Mouse (Mus musculus) fibroblast of lung, adult 2 months (primary cell): Measurements from ENCODE around the gene Tbc1d22a.
"Not testable (repeated sequence)": the region's sequence is repeated elsewhere in the genome, so short reads cannot be mapped to it uniquely, and the experiment has no call there.

Source experiments
- DNase-seq: peaks from one replicate; pipeline ENCODE4 v3.0.0-alpha.2; 2011; ENCODE audit warnings: low read depth

Gene Tbc1d22a

DNA sequence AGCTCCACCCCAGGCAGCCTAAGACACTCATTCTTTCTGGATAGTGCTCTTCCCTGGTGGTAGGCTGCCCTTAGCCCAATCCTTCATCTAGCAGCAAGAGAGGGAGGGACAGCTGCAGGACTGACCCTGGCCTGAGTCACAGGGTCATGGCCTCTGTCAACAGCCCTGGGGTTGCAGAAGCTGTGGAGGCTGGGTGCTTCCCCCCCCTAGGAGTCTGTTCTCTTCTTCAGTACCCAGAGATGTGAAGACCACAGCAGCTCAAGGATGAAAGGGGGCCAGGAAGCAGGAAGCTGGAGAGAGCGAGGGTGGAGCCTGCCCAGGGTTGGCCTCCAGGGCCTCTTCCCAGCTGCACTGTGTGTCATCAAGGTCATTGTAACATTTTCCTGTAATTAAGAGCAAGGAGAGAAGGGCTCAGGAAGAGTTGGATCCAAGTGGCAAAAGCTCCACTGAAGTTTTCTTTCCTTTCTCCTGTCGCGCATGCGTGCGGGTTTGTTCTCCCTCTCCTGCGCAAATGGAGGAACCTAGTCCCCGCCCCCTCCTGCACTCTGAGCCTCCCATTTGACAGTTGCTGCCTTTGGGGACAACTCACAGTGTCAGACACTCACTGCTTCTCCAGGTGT is 10.2 kb upstream of the Tbc1d22a start:
- no peak for DNase-seq

DNA sequence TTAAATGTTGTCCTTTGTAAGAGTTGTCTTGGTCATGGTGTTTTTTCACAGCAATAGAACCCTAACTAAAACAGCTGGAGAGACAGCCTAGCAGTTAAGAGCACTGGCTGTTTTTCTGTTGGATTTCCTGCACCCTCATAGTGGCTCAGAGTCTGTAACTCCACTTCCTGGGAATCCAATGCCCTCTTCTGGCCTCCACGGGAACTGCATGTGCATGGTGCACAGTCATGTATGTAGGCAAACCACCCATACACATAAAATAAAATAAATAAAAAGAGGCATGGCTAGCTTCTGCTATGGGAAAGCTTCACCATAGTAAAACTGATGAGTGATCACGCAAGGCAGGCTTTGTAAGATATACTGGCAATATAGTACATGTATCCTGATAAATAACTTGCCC is 9.0 kb upstream of the Tbc1d22a start:
- no peak for DNase-seq

DNA sequence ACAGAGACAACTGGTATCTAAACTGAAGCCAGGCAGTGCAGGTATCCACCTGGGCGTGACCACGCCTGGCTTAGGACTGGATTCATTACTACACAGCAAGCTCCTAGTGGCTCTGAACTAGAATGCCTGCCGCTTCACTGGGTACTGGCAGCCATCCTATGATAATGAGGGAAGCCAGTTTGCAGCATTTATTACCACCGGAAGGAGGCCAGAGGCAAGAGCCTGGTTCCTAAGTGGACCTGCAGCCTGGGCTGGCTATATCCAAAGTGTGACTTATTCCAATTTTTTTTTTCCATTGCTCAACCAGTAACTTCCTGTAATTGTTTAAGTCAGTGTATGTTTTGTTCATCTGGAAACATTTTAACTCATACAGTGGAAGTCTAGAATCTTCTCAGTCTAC is 7.9 kb upstream of the Tbc1d22a start:
- no peak for DNase-seq

DNA sequence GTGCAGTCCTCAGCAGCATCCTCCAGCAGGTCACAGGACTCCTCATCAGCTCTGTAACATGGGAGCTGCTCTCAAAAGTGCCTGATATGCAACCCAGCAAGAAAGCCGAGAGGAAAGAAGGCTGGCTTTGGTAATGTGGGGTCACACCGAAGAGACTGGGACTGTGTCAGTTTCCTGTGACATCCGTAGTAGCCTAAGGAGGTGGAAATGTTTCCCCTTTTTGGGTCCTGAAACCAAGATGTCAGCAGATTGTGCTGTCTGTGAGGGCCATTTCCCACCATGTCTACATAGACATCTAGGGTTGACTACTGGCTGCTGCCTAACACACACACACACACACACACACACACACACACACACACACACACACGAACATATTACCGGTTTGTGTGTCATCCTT is 2.1 kb upstream of the Tbc1d22a start:
- DNase-seq = not testable (repeated sequence)

DNA sequence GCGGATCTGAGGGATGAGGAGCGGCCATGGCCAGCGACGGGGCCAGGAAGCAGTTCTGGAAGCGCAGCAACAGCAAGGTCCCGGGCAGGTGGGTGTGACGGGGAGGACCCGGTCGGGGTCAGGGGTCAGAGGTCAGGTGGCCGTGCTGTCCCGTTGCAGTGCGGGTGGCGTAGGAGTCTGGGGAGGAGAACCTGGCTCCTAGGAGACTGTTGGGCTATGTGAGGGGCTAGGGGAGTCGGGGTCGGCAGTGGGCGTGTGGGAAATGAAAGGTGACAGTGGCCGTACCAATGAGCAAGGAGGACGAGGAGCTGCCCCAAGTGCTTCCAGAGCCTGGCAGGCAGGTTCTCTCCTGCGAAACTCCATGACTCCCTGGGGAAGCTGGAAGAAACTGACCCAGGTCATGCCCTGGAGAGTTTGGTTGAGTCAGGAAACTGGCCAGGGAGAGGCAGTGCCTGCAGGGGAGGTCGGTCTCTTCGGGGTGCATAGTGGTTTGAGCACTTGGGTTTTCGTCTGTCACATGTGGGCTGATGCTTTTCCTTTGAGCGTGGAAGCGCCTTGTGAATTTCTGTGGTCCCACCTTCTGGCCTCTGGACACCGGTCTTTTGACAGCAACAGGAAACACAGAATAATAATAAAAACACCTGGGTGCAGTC is 416 bp downstream of the Tbc1d22a start:
- DNase-seq = no peak

DNA sequence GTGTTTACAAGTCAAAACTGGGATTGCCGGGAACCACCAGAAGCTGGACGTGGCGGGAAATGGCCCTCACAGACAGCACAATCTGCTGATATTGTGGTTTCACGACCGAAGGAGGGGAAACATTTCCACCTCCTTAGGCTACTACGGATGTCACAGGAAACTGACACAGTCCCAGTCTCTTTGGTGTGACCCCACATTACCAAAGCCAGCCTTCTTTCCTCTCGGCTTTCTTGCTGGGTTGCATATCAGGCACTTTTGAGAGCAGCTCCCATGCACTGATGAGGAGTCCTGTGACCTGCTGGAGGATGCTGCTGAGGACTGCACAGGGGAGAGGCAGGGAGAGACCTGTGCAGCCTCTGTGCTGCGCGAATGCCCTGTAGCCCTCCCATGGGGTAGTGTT is 2.4 kb downstream of the Tbc1d22a start:
- not testable (repeated sequence) for DNase-seq

DNA sequence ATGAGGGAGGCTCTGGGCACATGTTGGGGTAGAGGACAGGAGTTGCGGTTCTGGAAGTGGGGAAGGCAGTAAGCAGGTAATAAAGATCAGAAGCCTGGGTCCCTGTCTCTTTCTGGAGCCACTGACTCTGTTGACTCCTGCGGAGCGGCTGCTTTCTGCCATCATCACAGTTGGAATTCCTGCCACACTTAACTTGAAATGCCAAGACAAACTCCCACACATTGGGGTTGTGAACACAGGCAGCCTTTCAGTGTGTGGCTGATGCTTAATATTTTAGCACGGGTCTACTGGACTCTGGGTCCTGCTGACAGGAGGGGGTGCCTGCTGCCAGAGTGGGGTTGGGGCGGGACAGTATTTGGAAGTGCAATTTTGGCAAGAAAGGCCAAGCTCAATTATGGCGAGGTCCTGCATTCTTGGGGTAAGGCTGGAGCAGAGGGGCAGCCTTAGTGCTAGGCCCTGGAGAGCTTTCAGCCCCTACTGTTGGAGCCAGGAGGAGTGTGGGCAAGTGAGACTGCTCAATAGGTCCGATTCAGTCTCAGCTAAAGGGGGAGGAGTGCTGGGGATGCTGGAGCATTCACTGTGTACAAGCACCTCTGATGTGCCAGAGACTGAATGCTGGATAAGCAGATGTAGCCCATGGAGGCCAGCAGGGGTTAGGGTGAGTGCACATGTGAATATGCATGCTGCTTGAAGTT is 5.4 kb downstream of the Tbc1d22a start:
- DNase-seq = peak; percentile 70

DNA sequence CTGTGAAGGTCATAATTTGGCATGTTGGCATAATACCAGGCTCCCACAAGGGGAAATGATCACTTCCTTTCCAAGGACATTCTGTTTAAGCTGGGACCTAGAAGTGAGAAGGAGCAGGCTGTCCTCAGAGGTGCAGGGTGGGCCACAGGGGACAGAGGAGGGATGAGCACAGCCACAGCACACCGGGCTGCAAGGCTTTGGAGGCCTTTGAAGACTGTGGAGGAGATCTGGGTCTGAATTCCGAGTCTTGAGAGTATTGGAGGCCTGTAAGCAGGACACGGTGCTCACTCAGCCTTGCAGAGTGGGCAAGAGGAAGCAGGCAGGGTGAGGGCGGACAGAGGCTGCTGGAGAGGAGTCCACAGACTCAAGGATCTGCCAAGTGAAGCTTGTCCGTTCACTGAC is 6.0 kb downstream of the Tbc1d22a start:
- DNase-seq = no peak

DNA sequence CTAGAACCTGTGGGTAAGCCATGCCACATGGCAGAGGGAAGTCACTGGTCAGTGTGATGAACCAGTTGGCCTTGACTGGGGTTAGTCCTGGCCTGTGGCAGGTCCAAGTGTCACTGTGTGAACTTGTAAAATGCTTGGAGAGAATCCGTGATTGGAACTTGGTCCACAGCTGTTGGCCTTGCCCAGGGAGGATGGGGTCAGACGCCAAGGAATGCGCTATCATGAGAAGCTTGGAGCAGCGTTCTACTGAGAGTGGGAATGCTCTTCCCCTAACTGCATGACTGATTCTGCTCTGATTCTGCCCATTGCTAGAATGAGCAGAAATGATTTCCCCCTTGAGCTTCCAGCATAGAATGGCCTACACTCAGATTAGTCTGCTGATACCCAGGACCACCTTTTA is 6.5 kb downstream of the Tbc1d22a start:
- DNase-seq = no peak

DNA sequence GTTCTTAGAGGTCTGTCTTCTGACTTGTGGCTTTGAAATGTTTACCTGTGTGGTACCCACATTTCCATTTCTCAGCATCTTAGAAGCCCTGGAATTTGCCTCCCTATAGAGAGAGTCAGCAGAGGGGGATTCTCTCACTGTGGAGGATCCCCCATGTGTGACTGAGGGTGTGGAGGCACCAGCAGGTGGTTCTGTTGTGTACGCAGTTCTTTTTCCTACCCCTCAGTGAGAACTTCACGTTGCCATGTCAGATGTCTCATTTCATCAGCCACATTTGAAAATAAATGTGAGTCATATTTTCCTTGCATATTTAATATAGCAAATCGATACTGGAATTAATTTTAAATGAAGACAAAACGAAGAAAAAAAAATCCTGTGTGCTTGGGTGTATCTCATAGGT is 7.1 kb downstream of the Tbc1d22a start:
- no peak for DNase-seq

DNA sequence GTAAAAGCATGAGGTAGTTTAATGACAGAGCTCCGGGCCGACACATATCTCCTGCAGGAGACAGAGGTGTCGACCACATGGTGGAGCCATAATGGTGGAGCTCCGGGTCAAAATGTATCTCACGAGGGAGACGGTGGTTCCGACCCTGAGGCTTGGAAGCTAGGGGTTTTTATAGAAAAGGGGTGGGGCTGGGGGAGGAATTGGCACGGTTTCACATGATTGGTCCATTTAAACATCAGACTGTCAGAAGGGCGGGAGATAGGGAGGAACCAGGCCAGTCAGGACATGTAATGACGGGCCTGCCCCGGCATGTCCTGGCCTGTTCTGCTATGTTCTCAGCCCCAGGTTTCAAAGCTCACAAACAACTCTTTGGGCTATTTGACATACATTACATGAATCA is 7.6 kb downstream of the Tbc1d22a start:
- not testable (repeated sequence) for DNase-seq

DNA sequence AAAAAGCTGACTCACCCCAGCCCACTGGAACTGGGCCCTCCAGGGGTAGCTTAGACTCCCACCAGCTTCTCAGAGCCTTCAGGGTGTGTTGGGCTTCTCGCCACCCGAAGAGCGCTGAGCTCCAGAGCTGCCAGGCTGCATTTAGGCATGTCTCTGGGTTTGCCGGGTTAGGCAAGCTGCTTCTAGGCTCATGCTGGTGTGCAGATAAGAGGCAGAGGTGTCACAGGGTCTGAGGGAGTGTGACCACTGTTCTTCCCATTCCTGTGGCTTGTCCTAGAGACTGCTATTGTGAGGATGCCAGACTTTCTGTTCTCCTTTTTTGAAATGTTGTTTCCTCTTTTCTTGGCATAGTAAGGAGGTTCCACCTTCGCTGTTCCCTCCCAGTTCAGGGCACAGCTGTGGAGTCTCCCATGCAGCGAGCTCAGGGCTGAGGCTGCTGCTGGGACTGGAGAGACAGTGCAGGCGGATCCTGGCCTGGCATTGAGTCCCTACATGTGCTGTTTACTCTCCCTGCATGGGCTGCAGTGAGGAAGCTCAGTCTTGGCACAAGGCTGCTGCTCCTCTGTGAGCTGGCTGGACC is 10.8 kb downstream of the Tbc1d22a start:
- no peak for DNase-seq

DNA sequence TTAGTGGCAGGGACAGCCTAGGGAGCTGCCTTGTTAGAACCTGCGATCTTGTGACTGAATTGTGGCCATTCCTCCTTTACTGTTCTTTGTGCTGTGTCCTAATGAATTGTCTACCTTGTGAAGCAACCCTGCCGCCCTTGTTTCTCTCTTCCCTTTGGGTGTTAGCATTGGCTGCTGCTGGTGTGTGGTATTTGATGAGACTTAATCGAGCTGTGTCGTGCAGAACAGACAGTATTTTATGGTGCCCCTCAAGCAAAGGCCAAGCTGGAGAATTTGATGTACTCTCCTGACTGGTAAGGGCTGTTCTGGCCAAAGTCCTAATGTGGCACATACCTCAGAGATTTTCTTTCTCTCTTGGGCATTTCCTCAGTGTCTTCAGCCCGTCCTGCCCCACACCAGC is 12.0 kb downstream of the Tbc1d22a start:
- no peak for DNase-seq

DNA sequence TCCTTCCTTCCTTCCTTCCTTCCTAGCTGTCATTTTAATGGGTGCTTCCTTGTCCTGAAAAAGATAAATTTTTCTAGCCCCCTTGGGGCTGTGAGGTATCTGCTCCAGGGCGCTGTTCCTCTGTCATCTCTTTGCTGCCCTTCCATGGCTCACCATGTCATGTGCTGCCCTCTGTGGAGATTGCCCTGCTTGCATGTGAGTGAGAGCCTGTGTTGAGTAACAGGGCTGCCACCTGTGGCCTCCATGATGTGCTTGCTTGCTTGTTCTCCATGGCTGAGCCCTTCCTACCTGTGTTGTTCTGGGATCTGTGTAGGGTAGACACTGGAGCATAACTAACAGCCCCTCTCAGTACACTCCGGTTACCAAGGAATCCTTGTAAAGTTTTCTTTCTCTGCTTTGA is 12.7 kb downstream of the Tbc1d22a start:
- DNase-seq = no peak

DNA sequence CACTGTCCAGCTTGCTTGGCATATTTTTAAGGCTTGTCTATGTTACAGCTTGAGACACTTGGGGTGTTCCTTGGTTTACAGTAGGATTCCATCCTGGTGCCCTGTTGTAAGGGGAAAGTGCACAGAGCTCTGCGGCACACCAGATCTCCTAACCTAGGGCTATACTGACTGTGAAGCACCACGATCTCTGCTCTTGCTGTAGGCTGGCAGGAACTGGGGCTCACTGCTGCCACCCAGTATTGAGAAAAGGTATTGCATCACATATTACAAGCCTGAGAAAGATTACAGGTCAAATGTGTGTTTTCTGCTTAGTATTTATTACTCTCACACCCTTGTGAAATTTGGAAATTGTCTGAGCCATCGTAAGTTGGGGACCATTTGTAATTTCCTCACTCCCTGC is 13.9 kb downstream of the Tbc1d22a start:
- no peak for DNase-seq

DNA sequence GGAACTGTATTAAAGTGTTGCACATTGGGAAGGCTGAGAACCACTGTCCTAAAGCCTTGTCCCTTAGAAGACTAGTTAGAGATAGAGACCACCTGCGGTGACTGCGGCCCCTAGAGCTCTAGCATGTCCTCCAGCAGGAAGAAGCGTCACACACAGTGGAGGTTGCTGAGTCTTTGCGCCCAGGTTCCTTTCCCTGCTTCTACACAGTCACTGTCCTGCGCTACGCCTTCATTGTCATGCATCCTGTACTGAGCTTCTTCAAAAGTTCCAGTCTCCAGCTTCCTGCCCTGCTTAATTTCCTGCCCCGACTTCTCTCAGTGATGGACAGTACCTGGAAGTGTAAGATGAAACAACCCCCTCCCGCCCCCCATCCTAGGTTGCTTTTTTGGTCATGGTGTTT is 14.8 kb downstream of the Tbc1d22a start:
- no peak for DNase-seq

DNA sequence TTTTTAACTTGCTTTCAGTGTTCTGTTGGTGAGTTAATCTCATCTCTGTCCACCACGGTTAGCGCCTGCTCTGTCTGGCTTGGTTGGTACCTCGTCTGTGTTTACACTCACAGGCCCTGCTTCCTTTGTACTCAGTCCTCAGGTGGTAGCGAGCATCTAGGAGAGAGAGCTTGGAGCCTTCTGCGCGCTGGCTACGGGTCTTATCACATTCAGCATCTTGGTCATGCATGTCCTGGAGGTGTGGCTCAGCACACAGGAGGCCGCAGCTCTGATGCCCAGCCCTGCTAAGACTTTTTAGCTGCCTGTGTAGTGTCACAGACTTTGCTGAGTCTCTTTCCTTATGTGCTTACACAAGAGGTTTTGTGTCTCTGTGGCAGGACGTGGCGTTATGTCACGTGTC is 15.4 kb downstream of the Tbc1d22a start:
- no peak for DNase-seq

DNA sequence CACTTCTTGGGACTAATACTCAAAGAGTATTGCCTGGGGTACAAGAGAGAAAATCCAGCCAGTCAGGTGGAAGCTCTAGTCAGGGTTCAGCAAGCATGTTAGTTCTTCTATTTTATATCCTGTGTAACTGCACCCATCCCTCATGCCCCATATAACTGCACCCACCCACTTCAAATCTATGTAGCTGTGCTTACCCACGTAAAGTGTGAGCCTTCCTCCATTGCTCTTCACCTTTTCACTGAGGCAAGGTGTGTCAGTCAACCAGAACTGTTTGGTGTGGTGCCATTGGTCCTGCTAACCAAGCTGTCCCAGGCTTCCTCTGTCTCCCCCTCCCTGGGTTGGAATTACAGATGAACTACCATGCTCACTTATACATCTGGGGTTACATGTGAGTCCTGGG is 16.9 kb downstream of the Tbc1d22a start:
- DNase-seq = no peak

DNA sequence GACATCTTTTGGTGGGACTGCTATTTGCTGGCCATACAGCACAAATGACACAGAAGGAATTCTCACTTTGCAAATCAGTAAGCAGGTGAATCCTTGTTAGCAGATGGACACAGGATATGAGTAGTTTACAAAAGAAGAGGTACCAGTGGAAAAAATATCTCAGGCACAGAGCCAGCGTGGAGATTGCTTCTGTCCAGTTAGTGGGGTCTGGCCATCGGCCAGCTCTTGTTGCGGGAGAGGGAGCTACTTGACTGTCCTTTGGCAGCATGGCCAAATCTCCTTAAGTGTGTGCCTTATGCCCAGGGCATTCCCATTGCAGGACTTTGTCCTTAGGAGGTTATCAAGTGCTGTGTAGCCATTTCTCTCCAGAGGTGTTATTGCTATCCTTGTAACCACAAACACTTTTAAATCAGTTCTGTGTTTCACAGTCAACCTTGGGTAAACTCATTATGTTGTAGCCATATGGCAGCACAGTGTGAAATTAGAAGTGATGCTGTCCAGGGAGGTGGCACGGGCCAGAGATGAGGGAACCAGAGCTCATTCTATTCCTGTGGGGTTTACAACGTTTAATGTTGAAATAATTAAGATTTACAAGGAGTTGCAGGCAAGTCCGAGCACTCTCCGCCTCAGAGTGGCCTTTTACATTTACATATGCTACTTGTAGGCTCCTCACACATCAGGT is 17.7 kb downstream of the Tbc1d22a start:
- no peak for DNase-seq

DNA sequence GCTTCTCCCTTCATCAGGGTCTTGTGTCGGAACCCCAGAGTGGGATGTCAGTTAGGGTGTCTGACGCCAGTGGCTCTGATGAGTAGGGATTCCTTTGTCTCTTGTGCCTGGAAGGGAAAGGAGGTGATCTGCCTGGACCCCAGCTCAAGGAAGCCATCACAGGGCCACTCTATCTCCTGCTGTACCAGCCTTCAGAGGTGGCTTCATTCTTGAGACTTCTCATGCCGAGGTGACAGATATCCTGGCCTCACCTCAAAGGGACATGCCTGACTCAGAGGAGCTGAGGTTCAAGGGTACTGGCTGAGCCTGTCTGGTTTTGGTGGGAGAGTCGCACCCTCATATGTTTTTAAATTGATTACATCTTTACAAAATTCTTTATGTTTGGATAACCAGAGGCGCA is 19.7 kb downstream of the Tbc1d22a start:
- DNase-seq = no peak

DNA sequence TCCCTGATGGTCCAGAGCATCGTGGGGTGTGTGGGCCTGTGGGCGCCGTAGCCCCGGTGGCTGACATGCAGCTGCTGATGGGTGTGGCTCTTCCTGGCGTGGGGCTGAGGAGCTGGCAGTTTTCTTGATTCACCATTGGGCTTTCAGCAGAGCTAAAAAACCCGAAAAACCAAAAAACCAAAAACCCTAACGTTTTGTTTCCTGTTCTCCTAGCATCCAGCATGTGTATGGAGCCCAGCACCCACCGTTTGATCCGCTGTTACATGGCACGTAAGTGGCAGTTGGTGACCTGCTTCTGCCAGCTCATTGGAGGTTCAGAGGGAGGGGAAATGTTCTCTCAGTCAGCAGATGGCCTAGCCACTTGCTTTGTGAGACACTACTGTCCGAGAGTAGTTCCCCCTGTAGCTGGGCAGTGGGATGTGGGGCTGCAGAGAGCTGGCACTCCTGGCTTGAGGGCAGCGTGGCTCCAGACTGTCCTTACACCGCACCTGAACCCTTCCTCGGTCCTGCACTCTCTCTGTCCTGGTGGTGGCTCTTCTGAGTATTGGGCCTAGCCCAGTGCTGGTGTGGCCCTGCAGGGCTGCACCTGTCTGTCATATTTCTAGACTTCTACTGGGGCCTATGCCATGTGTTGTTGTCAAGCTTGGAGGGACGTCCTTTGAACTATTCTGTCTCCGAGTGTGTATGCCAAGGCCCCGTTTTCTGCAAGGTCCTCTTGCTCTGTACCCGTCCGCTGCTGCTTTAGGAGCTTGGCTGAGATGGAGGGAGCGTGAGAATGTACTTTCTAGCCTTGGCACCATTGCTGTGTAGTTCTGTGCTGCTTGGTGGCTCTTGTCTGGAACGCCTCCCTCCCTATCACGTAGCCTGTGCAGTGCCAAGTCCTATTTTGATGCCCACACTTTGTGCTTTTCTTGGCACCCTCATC is 20.5 kb downstream of the Tbc1d22a start:
- DNase-seq = no peak

DNA sequence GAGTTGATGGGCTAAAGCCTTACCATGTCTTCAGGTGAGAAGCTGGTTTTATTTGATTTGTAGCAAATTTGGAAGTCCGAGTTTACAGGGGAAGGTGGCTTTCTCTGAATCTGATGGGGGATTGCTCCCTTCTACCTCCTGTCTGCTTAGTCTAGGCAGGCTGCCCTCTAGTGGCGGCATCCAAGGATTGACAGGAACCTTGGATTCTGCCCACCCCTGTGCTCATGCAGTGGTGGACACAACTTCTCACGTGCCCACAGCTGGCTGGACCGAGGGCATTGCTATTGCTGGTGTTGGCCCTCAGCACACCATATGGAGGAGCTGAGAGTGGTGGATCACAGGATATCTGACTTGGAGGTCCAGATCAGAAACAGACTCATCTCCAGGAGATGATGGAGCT is 22.0 kb downstream of the Tbc1d22a start:
- no peak for DNase-seq
